Mouse (Mus musculus): Measurements from ENCODE around the gene Stat2. TPM values are rescaled to one million over a fixed set of nuclear protein-coding genes. Genes with fewer than 3 reads are reported as not detected.
A peak's percentile ranks its signal among the peaks of the same experiment; 100 is the strongest.

Gene Stat2
- 1 to 10 TPM; 5.9 to 7.6 TPM for total RNA-seq (2021)
- long read RNA-seq, experiment 1, partial matches to known transcripts: 2 of 3 reads
- long read RNA-seq, experiment 1, other reads (novel, unspliced or antisense): 1 of 3 reads
- long read RNA-seq, experiment 2, partial matches to known transcripts: 1 of 1 reads
- long read RNA-seq, experiment 2, other reads (novel, unspliced or antisense): 0 of 1 reads

GRCm38 (mm10) chr10:128270287-128270841, at the start of gene Stat2:
Gene Stat2, plus strand, starts transcription at chr10:128270559.
- DNase-seq: peak; percentile 94

- no peak for DNase-seq
These were observed 48.6 kb upstream of the Stat2 start for GRCm38 (mm10) chr10:128221533-128222286.

GRCm38 (mm10) chr10:128225064-128225463, 45.3 kb upstream of the Stat2 start:
- DNase-seq: no peak

DNA sequence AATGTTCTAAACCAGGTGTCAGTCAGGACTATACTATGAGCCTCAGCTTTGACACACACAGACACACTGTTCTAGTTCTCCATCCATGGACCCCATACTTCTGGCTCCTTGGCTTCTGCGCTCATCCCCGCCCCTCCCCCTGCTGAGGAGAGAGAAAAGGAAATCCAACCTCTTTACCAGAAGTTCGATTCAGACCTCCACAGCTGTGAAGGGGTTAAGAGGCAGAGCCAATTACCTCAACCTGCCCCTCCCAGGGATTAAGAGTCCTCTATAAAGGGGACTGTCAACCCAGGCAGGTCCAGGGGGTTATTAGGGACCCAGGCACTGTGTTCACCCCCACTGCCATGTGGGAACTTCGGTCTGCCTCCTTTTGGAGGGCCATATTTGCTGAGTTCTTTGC, 44.8 kb upstream of the Stat2 start, which contains the start of gene Mip:
Gene Mip, plus strand, starts transcription at position 301 of the 400 bp plus-strand sequence.
- no peak for DNase-seq

DNA sequence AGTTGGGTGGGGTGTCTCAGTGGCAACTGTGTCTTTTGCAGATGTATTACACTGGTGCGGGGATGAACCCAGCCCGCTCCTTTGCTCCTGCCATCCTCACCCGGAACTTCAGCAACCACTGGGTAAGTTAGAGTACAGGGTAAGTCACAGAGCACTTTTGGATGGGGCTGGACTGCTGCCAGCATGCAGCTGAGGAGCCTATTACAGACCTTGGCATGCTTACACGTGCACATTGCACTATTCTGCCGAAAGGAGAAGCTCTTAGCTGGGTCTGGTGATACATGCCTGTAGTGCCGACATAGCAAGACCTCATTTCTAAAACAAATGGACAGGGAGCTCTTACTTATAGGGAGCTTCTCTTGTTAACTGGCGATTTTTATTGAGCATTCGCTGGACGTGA, 42.8 kb upstream of the Stat2 start:
- no peak for DNase-seq

GRCm38 (mm10) chr10:128228009-128228408, 42.4 kb upstream of the Stat2 start:
- no peak for DNase-seq

DNA sequence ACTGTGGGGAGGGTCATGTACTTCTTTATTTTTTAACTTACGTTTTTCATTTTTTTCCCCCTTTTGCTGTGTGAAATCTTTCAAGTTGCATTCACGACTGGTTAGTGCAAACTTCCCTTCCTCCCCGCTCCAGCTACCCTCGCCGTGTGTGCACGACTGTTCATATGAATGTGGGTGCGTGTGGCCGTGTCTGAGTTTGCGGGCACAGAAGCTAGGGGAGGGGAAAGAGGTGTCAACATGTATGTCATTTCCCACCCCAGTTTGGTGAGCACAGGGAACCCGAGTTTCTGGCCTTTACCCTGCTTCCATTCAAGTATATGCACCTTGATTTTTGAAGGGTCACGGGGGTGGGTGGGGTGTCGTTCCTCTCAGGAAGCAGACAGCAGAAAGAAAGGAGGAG, 39.8 kb upstream of the Stat2 start:
- no peak for DNase-seq

- no peak for DNase-seq
These were observed 39.2 kb upstream of the Stat2 start for GRCm38 (mm10) chr10:128231146-128231545.

- DNase-seq: peak; percentile 91
These were observed 38.5 kb upstream of the Stat2 start, which contains the start of gene Timeless for GRCm38 (mm10) chr10:128231697-128232419. Gene Timeless, plus strand, starts transcription at chr10:128232065.

GRCm38 (mm10) chr10:128232420-128232985, 37.9 kb upstream of the Stat2 start:
- peak; percentile 28 for DNase-seq

GRCm38 (mm10) chr10:128236321-128236720, 34.0 kb upstream of the Stat2 start:
- DNase-seq: no peak

DNA sequence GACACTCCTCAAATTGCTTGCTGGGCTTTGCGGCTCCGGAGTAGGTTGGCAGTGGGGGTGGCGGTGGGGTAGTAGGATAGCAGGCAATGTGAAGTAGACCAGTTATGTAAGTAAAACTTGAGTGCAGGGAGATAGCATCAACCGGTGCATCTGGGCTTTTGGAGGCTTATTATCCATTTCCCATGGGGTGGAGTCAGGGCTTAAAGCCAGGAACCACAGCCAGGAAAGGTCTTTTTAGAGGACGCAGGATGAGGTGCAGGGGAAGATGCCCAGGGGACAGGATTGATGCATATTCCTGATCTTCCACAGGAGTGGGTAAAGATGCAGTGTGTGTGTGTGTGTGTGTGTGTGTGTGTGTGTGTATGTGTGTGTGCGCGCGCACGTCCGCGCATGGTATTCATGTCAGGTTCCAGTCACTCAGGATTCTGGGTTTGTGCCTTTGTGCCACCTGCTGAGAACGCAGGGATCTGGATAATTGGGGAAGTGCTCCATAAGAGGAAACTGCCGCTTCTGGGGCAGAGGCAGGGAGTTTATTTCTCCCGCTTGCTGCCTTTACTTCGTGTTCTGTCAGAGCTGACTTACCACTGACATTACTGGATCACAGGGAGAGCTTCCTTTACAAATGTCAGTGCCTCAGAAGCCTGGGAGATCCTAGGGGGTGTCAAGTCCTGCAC, 32.4 kb upstream of the Stat2 start:
- peak; percentile 43 for DNase-seq

DNA sequence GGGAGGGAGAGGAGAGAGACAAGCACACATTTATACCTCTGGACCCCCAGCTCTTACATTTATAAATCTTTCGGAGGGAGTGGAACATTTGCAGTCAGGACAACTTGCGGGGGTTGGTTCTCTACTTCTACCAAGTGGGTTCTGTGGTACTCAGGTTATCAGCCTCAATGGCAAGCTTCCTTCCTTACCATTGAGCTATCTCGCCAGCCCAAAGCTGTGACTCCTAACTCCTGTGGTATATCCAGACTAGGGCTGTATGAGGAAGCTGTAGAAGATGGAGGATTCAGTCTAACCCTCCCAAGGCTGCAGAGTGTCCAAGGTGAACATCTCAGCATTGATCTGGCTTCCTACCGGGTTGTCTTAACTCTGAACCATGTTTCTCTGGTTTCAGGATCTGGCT, 31.2 kb upstream of the Stat2 start:
- no peak for DNase-seq

DNA sequence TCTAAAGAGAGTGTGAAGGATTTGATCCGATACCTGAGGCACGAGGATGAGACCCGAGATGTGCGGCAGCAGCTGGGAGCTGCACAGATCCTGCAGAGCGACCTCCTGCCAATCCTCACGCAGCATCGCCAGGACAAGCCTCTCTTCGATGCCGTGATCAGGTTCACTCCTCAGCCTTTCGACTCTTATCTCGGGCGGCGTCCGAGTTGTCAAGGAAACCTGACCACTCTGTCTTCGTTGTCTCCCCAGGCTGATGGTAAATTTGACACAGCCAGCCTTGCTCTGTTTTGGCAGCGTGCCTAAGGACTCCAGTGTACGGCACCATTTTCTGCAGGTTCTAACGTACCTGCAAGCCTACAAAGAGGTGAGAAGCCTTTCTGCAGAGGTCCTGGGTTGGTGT, 30.2 kb upstream of the Stat2 start:
- DNase-seq: no peak

- no peak for DNase-seq
These were observed 27.1 kb upstream of the Stat2 start for GRCm38 (mm10) chr10:128243252-128243651.

GRCm38 (mm10) chr10:128244121-128244520, 26.2 kb upstream of the Stat2 start:
- DNase-seq: no peak

GRCm38 (mm10) chr10:128247020-128247732, 23.2 kb upstream of the Stat2 start:
- DNase-seq: no peak

- no peak for DNase-seq
These were observed 19.8 kb upstream of the Stat2 start for GRCm38 (mm10) chr10:128250565-128250964.

GRCm38 (mm10) chr10:128253677-128254255, 16.6 kb upstream of the Stat2 start, which contains the start of gene Apon:
Gene Apon, plus strand, starts transcription at chr10:128254096.
- DNase-seq: no peak

- no peak for DNase-seq
These were observed 14.4 kb upstream of the Stat2 start for GRCm38 (mm10) chr10:128255925-128256324.

- DNase-seq: no peak
These were observed 14.0 kb upstream of the Stat2 start for GRCm38 (mm10) chr10:128256328-128256727.
